Mouse (Mus musculus) ovary, adult 10 weeks (tissue): ENCODE results near the gene Mrpl46. TPM values are rescaled to one million over a fixed set of nuclear protein-coding genes. Genes with fewer than 3 reads are reported as not detected.

Source experiments
- polyA plus RNA-seq: library from polyadenylated mRNA; stranded (reverse); fragments of 350-450 nt; fragmentation: Illumina TruSeq; extraction: RNeasy Lipid Tissue Mini Kit (QIAGEN cat#74804); gene quantifications from one replicate; pipeline ENCODE4 v1.2.3, GENCODE M21; 2014

Mrpl46 gene
- polyA plus RNA-seq, result 4.4 TPM

DNA sequence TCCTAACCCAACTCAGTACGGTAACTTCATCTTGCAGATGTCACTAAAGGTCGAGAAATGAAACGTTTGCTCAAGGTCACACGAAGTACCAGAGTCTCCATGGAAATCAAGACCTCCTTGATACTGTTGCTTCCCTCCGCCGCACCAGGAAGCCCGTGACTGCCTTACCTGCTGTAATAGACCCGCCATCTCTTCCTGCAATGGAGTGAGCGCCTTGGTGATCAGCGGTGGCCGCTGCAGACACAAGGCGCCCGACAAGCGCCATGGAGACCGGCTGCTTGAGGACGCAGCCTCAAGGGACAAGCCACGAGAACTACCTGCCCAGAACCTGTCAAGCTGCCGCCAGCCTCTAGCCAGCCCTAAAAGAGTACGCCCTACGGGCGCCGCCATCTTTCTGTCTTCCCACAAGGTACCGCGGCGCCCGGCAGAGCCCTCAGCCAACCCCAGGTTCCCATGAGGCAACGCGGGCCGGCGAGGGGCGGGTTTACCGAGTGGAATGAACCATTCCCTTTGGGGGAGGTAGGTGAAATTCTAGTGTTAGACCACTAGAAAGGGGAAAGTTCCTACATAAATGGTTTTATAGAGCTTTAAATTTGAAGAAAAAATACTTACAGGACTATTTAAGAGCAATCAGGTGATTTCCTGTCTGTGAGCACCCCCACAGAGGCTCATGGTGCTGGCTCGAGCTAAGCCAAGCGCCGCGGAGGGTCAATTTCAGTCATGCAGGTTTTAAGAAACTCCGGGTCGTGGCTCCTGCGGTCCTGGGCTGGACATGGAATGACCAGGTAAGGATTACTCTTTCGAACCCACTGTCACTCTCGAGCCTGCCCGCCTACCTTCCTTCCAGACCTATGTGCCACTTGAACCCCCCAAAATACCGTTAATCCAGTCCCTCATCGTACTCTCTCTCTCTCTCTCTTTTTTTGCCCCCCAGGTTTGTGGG, at the start of gene Mrpl46, which contains the start of gene Mrps11:
TSS of gene Mrpl46 (minus strand) at position 893 of the 943 bp plus-strand sequence.
TSS of gene Mrps11 (plus strand) at position 481 of the 943 bp plus-strand sequence.

DNA sequence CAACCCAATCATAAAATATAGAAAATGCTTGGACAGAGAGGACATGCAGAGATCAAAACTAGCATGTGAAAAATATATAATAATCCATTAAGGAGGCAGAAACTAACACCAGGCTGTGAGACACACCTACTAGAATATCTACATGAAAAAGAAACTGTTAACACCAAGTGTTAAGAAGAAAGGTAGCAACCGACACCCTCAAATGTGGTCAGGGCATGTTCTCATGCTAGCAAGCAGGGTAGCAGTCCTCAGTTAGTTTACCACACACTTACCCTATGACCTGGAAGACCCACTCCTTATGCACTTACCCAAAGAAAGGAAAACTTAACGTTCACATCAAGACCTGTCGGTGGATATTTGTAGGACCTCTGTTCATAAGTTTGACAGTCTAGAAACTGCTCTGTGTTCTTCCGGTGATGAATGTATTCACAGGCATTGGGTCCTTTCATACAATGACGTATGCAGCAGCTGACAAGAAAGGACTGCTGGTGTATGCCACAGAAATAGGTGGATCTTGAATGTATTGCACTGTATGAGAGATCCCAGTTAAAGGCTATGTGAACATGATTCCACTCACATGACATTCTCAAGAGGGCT, 45.6 kb downstream of the Mrpl46 start, which contains the start of gene Ntrk3:
TSS of gene Ntrk3 (minus strand) at position 399 of the 597 bp plus-strand sequence.

Other genes with a start within 250 kb of the Mrpl46 start
- gene Ntrk3, start 45.5 kb downstream of the Mrpl46 start, polyA plus RNA-seq, result 6.4 TPM
- 4.0 TPM for gene Mrps11, start 412 bp downstream of the Mrpl46 start, polyA plus RNA-seq
- 4.4 TPM for gene Det1, start 63.7 kb upstream of the Mrpl46 start, polyA plus RNA-seq
- gene Aen, start 112.3 kb upstream of the Mrpl46 start, polyA plus RNA-seq, result 17.9 TPM
- gene Isg20, start 129.9 kb upstream of the Mrpl46 start, polyA plus RNA-seq, result 2.8 TPM